Mouse (Mus musculus): Measurements from ENCODE around the gene Foxd1.

DNA sequence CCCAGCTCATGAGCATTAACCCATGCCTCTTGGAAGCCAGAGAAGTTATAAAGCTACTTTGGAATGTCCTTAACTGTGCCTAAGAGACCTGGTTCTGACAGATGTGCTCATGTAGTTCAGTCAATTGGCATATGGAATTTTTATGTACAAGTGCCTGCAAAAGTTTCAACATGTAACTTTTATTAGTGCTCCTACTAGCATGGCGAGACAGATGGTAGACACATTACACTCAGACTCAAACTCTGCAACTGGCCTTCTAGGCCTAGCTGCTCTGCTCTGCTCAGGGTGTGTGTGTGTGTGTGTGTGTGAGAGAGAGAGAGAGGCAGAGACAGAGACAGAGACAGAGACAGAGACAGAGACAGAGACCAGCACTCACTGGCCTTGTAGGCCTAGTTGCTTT lies 17.8 kb upstream of the Foxd1 start:
- TF ChIP-seq CTCF (conservative IDR thresholded peaks at IDR 0.05; ENCODE audit: low read length) (no peak), NANOG (IDR thresholded peaks at IDR 0.05; ENCODE audit: borderline replicate concordance, low read length) (no peak)

Measured in E14TG2a.4 (cell line).